Mouse (Mus musculus) midbrain, embryonic 16.5 days (tissue): ENCODE data around the gene Rab28. TPM values are rescaled to one million over a fixed set of nuclear protein-coding genes. Genes with fewer than 3 reads are reported as not detected.

ENCODE experiments used
- ATAC-seq: fragments of 200-750 bp; cut with Nextera tagmentation; 2 replicates; pipeline ENCODE4 v1.8.0; 2017; ENCODE audit warnings: moderate TSS enrichment
- H3K27ac ChIP-seq: fragments of 300-500 bp; sonication (generic); 2 replicates; pipeline ENCODE4 v1.5.1; 2014; ENCODE audit warnings: mild to moderate bottlenecking, low read length, mixed read lengths
- H3K27me3 ChIP-seq: fragments of 300-500 bp; sonication (generic); 2 replicates; pipeline ENCODE4 v1.6.1; 2014; ENCODE audit warnings: low read depth, low read length, mixed read lengths; ENCODE audit not compliant: control insufficient read depth, insufficient read depth
- H3K36me3 ChIP-seq: fragments of 300-500 bp; sonication (generic); 2 replicates; pipeline ENCODE4 v1.6.1; 2014; ENCODE audit warnings: mild to moderate bottlenecking, low read length, moderate library complexity, mixed read lengths; ENCODE audit not compliant: control insufficient read depth, insufficient read depth
- H3K4me1 ChIP-seq: fragments of 300-500 bp; sonication (generic); 2 replicates; pipeline ENCODE4 v1.6.1; 2014; ENCODE audit warnings: mild to moderate bottlenecking, low read length, mixed read lengths; ENCODE audit not compliant: control insufficient read depth, insufficient read depth
- H3K4me2 ChIP-seq: fragments of 300-500 bp; sonication (generic); 2 replicates; pipeline ENCODE4 v1.6.1; 2014; ENCODE audit warnings: mild to moderate bottlenecking, low read length, mixed read lengths
- H3K4me3 ChIP-seq: fragments of 300-500 bp; sonication (generic); 2 replicates; pipeline ENCODE4 v1.5.1; 2014; ENCODE audit warnings: low read depth, mild to moderate bottlenecking, low read length, moderate library complexity, mixed read lengths
- H3K9ac ChIP-seq: fragments of 300-500 bp; sonication (generic); 2 replicates; pipeline ENCODE4 v1.6.1; 2014; ENCODE audit warnings: low read depth, low read length, mixed read lengths
- H3K9me3 ChIP-seq: fragments of 300-500 bp; sonication (generic); replicated peaks from 2 replicates; pipeline ENCODE4 v1.6.1; 2014; ENCODE audit warnings: mild to moderate bottlenecking, low read length, mixed read lengths; ENCODE audit not compliant: control insufficient read depth, poor library complexity, severe bottlenecking
- WGBS: fragments of 180-500 bp; shearing (Covaris S2); extraction: QIAGEN DNeasy Blood & Tissue Kit; methylation state at CpG from one replicate; pipeline ENCODE4 v1.1.7; 2014; 5-methylcytosine and 5-hydroxymethylcytosine counted together
- polyA plus RNA-seq: library from polyadenylated mRNA; unstranded; fragments of >200 nt; fragmentation: Nextera tagmentation; extraction: Ambion mirVana; gene quantifications from 2 replicates; pipeline ENCODE4 v1.2.1, GENCODE M21; 2015

Rab28 gene
- polyA plus RNA-seq: 61.7 and 62.0 TPM in 2 replicates

GRCm38 (mm10) chr5:41708051-41708630 is at the start of gene Rab28:
Gene Rab28 (minus strand): TSS chr5:41708157.
- ATAC-seq: peak; percentile 96
- no peaks in the 10 kb centered on the region for H3K36me3 ChIP-seq
- peak within 1 kb of the TSS; percentile 96 for H3K4me2 ChIP-seq
- H3K9me3 ChIP-seq: no peaks in the 10 kb centered on the region
- peaks cover 13% of the 10 kb centered on the region for H3K4me1 ChIP-seq
- H3K4me3 ChIP-seq: peak within 1 kb of the TSS; percentile 93
- 0% methylated on average over 29 of the region's 34 CpGs for WGBS
- H3K27ac ChIP-seq: peak within 1 kb of the TSS; percentile 94
- H3K9ac ChIP-seq: peak within 1 kb of the TSS; percentile 93
- H3K27me3 ChIP-seq: no peaks in the 10 kb centered on the region

DNA sequence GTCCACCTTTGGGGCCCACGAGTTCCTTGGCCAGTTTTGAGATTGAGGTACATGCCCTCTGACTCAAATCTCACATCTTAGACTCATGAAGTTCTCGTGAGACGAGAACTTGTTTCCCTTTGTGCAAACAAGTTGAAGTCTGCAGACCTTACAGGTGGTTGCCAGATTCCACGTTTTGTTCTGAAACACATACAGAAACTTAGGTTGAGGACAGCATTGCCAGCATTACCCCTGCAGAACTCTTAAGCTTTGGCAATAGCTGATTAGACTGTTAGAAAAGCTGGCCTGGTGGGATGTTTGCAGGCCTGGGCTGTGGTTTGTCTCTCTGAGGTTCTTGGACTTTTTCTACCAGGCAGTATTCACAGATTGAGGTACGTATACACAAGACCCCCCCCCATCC is 49.4 kb upstream of the Rab28 start:
- Histone ChIP-seq H3K27me3 (peaks cover 73% of the 10 kb centered on the region), H3K4me3 (no peak overlapping the region), H3K9ac (no peak overlapping the region), H3K4me2 (no peak overlapping the region), H3K4me1 (peaks cover 11% of the 10 kb centered on the region; the same call in 1 of the 2 replicates), H3K9me3 (no peaks in the 10 kb centered on the region), H3K36me3 (no peaks in the 10 kb centered on the region), H3K27ac (no peak overlapping the region)
- ATAC-seq: no peak
- WGBS: 2% methylated on average over 5 of the region's 5 CpGs

- ATAC-seq: no peak
- Histone ChIP-seq H3K9ac (no peak overlapping the region), H3K36me3 (no peaks in the 10 kb centered on the region), H3K27ac (no peak overlapping the region), H3K4me3 (no peak overlapping the region), H3K9me3 (no peaks in the 10 kb centered on the region), H3K27me3 (peaks cover 76% of the 10 kb centered on the region), H3K4me2 (no peak overlapping the region), H3K4me1 (peaks cover 5% of the 10 kb centered on the region; the same call in 1 of the 2 replicates)
- WGBS: 3% methylated on average over 4 of the region's 4 CpGs
These were observed 48.4 kb upstream of the Rab28 start for GRCm38 (mm10) chr5:41756396-41756795.

DNA sequence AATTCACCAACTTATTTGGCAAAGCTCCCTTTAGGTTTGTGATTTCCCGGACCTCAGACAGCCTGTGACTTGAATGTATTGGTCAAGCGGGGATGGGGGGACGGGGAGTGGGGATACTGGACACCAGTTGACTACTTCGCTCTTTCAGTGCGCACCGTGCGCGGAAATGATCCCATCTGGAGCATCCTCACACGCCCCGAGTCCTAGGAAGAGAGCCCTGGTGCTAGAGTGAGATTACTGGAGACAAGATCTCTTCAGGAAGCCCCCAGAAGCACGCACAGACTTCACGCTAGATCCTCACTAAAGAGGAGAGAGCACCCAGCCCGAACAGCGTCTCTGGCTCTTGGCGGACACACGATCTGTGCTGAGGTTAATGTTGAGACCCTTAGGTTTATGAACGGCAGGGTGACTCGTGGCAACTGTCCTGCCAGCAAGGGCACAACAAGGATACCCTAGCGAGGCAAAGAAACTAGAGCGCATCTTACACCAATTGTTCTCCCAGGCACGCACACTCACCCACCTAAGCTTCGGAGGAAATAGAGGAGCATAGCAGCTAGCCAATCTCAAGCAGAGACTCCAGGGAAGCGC is 47.5 kb upstream of the Rab28 start:
- ATAC-seq: no peak
- H3K4me3 ChIP-seq: no peak overlapping the region
- H3K4me2 ChIP-seq: no peak overlapping the region
- H3K36me3 ChIP-seq: no peaks in the 10 kb centered on the region
- H3K27ac ChIP-seq: no peak overlapping the region
- under 1% methylated on average over 23 of the region's 23 CpGs for WGBS
- H3K4me1 ChIP-seq: peaks cover 4% of the 10 kb centered on the region; the same call in 1 of the 2 replicates
- H3K9ac ChIP-seq: no peak overlapping the region
- H3K27me3 ChIP-seq: peaks cover 80% of the 10 kb centered on the region
- H3K9me3 ChIP-seq: no peaks in the 10 kb centered on the region

DNA sequence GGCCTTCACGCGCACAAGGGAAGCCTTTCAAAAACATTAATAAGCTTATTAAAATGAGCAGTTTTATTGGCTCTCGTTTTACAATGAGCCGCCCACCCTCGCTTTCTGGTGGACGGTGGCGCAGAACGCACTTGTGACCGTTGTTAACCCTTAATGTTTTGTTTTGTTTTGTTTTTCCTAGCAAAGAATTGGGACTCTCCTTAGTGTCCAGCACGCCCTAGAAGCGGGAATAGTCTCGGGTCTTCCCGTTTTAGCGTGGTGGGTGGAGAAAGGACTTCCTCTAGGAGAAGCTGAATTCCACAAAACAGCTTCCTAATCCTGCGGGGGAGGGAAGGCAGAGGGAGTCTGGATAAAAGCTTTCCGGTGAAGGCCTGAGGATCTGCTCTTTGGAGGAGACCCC is 46.9 kb upstream of the Rab28 start:
- 1% methylated on average over 16 of the region's 16 CpGs for WGBS
- no peak overlapping the region for H3K4me3 ChIP-seq
- no peaks in the 10 kb centered on the region for H3K36me3 ChIP-seq
- H3K9me3 ChIP-seq: no peaks in the 10 kb centered on the region
- ATAC-seq: no peak
- no peak overlapping the region for H3K9ac ChIP-seq
- peaks cover 86% of the 10 kb centered on the region for H3K27me3 ChIP-seq
- no peak overlapping the region for H3K27ac ChIP-seq
- peaks cover 4% of the 10 kb centered on the region; the same call in 1 of the 2 replicates for H3K4me1 ChIP-seq
- peak overlapping the region; percentile 20 for H3K4me2 ChIP-seq

DNA sequence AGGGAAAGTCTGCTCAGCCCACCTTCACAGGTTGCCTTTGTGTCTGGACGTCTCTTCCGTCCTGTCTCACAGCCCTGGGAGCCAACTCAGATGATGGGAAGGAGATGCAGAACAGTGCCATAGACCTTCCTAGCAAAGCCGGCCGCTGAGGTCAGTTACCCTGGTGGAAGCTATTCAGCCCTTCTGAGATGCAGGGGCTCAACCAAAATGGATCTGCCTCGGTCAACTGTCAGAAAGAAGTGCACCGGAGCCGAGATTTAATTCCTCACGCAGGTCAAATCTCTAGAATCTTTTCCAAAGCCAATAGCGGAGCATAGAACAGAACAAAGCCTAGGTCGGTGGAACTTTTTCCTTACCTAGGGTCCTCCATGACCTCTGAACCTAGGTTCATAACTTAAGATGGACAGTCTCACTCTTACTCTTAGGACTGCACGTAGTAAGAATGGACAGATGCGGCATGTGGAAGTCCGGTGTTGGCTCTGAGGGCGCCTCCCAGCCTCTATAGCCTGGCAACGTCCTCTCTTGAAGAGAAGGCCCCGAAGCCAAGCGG is 46.3 kb upstream of the Rab28 start:
- peaks cover 4% of the 10 kb centered on the region; the same call in 1 of the 2 replicates for H3K4me1 ChIP-seq
- H3K36me3 ChIP-seq: no peaks in the 10 kb centered on the region
- H3K4me2 ChIP-seq: peak overlapping the region; percentile 20
- H3K27ac ChIP-seq: no peak overlapping the region
- no peak overlapping the region for H3K9ac ChIP-seq
- H3K27me3 ChIP-seq: peaks cover 88% of the 10 kb centered on the region
- 1% methylated on average over 17 of the region's 17 CpGs for WGBS
- ATAC-seq: no peak
- H3K9me3 ChIP-seq: no peaks in the 10 kb centered on the region
- H3K4me3 ChIP-seq: no peak overlapping the region

DNA sequence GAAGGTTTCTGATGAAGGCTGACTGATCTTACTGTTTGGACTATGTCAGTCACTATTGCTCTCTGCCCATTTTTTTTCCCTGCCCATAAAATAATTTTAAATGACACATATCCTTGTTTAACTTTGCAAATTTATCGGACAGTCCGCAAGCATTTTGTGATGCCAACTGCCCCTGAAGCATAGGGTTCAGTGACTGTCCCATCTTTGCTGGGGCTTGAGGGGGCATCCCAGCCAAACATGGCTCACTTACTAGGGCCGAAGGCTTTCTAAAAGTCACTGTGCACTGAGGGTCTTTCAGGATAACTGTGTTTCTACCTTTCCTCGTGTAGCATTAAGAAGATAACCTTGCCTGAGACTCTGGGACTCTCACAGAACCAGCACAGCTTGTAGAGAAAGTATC is 44.8 kb upstream of the Rab28 start:
- WGBS: 21% methylated on average over 4 of the region's 4 CpGs
- H3K4me3 ChIP-seq: no peak overlapping the region
- H3K9ac ChIP-seq: no peak overlapping the region
- no peaks in the 10 kb centered on the region for H3K9me3 ChIP-seq
- peaks cover 4% of the 10 kb centered on the region; the same call in 1 of the 2 replicates for H3K4me1 ChIP-seq
- H3K36me3 ChIP-seq: no peaks in the 10 kb centered on the region
- no peak overlapping the region for H3K27ac ChIP-seq
- no peak for ATAC-seq
- H3K4me2 ChIP-seq: no peak overlapping the region
- H3K27me3 ChIP-seq: peaks cover 87% of the 10 kb centered on the region

- no peak overlapping the region for H3K4me3 ChIP-seq
- H3K9ac ChIP-seq: no peak overlapping the region
- no peak for ATAC-seq
- no peaks in the 10 kb centered on the region for H3K4me1 ChIP-seq
- H3K9me3 ChIP-seq: no peaks in the 10 kb centered on the region
- WGBS: 5% methylated on average over 14 of the region's 15 CpGs
- no peak overlapping the region for H3K27ac ChIP-seq
- H3K27me3 ChIP-seq: peaks cover 63% of the 10 kb centered on the region
- H3K36me3 ChIP-seq: no peaks in the 10 kb centered on the region
- H3K4me2 ChIP-seq: no peak overlapping the region
These were observed 37.2 kb upstream of the Rab28 start for GRCm38 (mm10) chr5:41744898-41745780.
